Mouse (Mus musculus): Measurements from ENCODE around the gene Becn1.
A peak's percentile ranks its signal among the peaks of the same experiment; 100 is the strongest.

The Becn1 gene

GRCm38 (mm10) chr11:101264954-101265471, 37.1 kb downstream of the Becn1 start:
- DNase-seq: no peak

- DNase-seq: no peak
These were observed 38.2 kb downstream of the Becn1 start for GRCm38 (mm10) chr11:101263989-101264280.

GRCm38 (mm10) chr11:101263138-101263988, 38.7 kb downstream of the Becn1 start:
- DNase-seq: no peak

GRCm38 (mm10) chr11:101262272-101262967, 39.7 kb downstream of the Becn1 start:
- DNase-seq: peak in 1 of 2 experiments; percentile 21

- peak; percentile 16 to 41 for DNase-seq
These were observed 41.2 kb downstream of the Becn1 start for GRCm38 (mm10) chr11:101260826-101261380.

- DNase-seq: peak; percentile 52 to 53
These were observed 41.9 kb downstream of the Becn1 start, which contains the start of gene Wnk4 for GRCm38 (mm10) chr11:101259948-101260825. Gene Wnk4 (plus strand): TSS chr11:101260567.

- DNase-seq: no peak
These were observed 42.8 kb downstream of the Becn1 start for GRCm38 (mm10) chr11:101259261-101259712.

GRCm38 (mm10) chr11:101255826-101256775, 46.0 kb downstream of the Becn1 start:
- DNase-seq: no peak

- peak; percentile 88 for DNase-seq
These were observed 48.3 kb downstream of the Becn1 start, which contains the start of gene Vps25 for GRCm38 (mm10) chr11:101253613-101254389. Gene Vps25 (plus strand): TSS chr11:101253707.

GRCm38 (mm10) chr11:101252941-101253340, 49.1 kb downstream of the Becn1 start:
- peak in 1 of 2 experiments; percentile 17 for DNase-seq

GRCm38 (mm10) chr11:101251031-101251430, 51.1 kb downstream of the Becn1 start:
- DNase-seq: no peak

GRCm38 (mm10) chr11:101248258-101248994, 53.7 kb downstream of the Becn1 start:
- peak; percentile 68 to 74 for DNase-seq

- no peak for DNase-seq
These were observed 54.5 kb downstream of the Becn1 start for GRCm38 (mm10) chr11:101247521-101248030.

GRCm38 (mm10) chr11:101246702-101247012, 55.4 kb downstream of the Becn1 start:
- DNase-seq: no peak

GRCm38 (mm10) chr11:101245855-101246701, 56.0 kb downstream of the Becn1 start, which contains the start of gene Ramp2:
Gene Ramp2 (plus strand): TSS chr11:101246028.
- peak; percentile 24 for DNase-seq

GRCm38 (mm10) chr11:101245071-101245470, 57.0 kb downstream of the Becn1 start:
- DNase-seq: no peak

GRCm38 (mm10) chr11:101238071-101238647, 63.9 kb downstream of the Becn1 start:
- peak; percentile 27 to 44 for DNase-seq

- DNase-seq: no peak
These were observed 65.3 kb downstream of the Becn1 start for GRCm38 (mm10) chr11:101236782-101237181.

Measured in cerebellum, postnatal 14 days (tissue).